Mouse (Mus musculus) limb, embryonic 11.5 days (tissue): ENCODE measurements around the gene Ccdc30. TPM values are rescaled to one million over a fixed set of nuclear protein-coding genes. Genes with fewer than 3 reads are reported as not detected.

ENCODE experiments used
- ATAC-seq: fragments of 200-750 bp; cut with Nextera tagmentation; 2 replicates; pipeline ENCODE4 v1.8.0; 2017; ENCODE audit warnings: low read depth; ENCODE audit not compliant: insufficient number of reproducible peaks, low FRiP score, low TSS enrichment
- DNase-seq: peaks from one replicate; pipeline ENCODE4 v3.0.0-alpha.2; 2015; ENCODE audit warnings: low spot score
- H3K27ac ChIP-seq: fragments of 300-500 bp; sonication (generic); replicated peaks from 2 replicates; pipeline ENCODE4 v1.5.1; 2014; ENCODE audit warnings: low read depth, mild to moderate bottlenecking, low read length
- H3K27me3 ChIP-seq: fragments of 300-500 bp; sonication (generic); 2 replicates; pipeline ENCODE4 v1.6.1; 2014; ENCODE audit warnings: mild to moderate bottlenecking, low read length, mixed read lengths; ENCODE audit not compliant: control insufficient read depth, insufficient read depth
- H3K36me3 ChIP-seq: fragments of 300-500 bp; sonication (generic); 2 replicates; pipeline ENCODE4 v1.6.1; 2014; ENCODE audit warnings: mild to moderate bottlenecking, low read length, moderate library complexity, mixed read lengths; ENCODE audit not compliant: control insufficient read depth, insufficient read depth
- H3K4me1 ChIP-seq: fragments of 300-500 bp; sonication (generic); 2 replicates; pipeline ENCODE4 v1.6.1; 2014; ENCODE audit warnings: low read length, mixed read lengths; ENCODE audit not compliant: control insufficient read depth, insufficient read depth
- H3K4me2 ChIP-seq: fragments of 300-500 bp; sonication (generic); 2 replicates; pipeline ENCODE4 v1.6.1; 2014; ENCODE audit warnings: low read depth, mild to moderate bottlenecking, moderate library complexity; ENCODE audit not compliant: severe bottlenecking
- H3K4me3 ChIP-seq: fragments of 300-500 bp; sonication (generic); 2 replicates; pipeline ENCODE4 v1.5.1; 2014; ENCODE audit warnings: low read depth, low read length
- H3K9ac ChIP-seq: fragments of 300-500 bp; sonication (generic); 2 replicates; pipeline ENCODE4 v1.6.1; 2014; ENCODE audit warnings: mild to moderate bottlenecking, low read length
- H3K9me3 ChIP-seq: fragments of 300-500 bp; sonication (generic); 2 replicates; pipeline ENCODE4 v1.6.1; 2016; ENCODE audit warnings: low read length; ENCODE audit not compliant: control insufficient read depth
- WGBS: fragments of 180-500 bp; shearing (Covaris S2); extraction: QIAGEN DNeasy Blood & Tissue Kit; methylation state at CpG from one replicate; pipeline ENCODE4 v1.1.7; 2014; 5-methylcytosine and 5-hydroxymethylcytosine counted together
- polyA plus RNA-seq: library from polyadenylated mRNA; unstranded; fragments of >200 nt; fragmentation: Nextera tagmentation; extraction: Ambion mirVana; gene quantifications from 2 replicates; pipeline ENCODE4 v1.2.1, GENCODE M21; 2014

The Ccdc30 gene
- polyA plus RNA-seq, 1 experiment from 2014 or later, result 7.3 TPM

DNA sequence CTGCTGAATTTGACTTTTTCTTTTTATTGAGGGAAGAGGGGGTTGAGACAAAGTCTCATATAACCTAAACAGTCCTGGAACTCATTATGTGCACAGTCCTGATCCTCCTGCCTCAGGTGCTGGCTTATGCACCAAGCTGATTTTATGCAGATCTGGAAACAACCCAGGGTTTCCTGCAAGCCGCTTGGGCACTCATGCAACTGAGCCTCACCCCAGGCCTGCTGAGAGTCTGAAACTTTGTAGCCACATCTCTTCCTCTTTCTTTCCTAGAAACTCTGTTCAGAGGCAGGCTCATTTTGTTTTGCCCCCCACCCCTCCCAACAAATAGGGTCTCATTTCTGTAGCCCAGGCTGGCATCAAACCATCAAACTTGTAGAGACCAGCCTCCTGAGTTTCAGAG lies 101.6 kb downstream of the Ccdc30 start:
- H3K9ac ChIP-seq, result no peak overlapping the region
- 97% methylated on average over 1 of the region's 1 CpGs for WGBS
- DNase-seq (no peak), ATAC-seq (no peak)
- no peaks in the 10 kb centered on the region for H3K4me1 ChIP-seq
- no peaks in the 10 kb centered on the region for H3K9me3 ChIP-seq
- no peak overlapping the region for H3K4me3 ChIP-seq
- H3K36me3 ChIP-seq, result peaks cover 12% of the 10 kb centered on the region; the same call in 1 of the 2 replicates
- no peaks in the 10 kb centered on the region for H3K27me3 ChIP-seq
- no peak overlapping the region for H3K4me2 ChIP-seq
- H3K27ac ChIP-seq, result no peak overlapping the region

DNA sequence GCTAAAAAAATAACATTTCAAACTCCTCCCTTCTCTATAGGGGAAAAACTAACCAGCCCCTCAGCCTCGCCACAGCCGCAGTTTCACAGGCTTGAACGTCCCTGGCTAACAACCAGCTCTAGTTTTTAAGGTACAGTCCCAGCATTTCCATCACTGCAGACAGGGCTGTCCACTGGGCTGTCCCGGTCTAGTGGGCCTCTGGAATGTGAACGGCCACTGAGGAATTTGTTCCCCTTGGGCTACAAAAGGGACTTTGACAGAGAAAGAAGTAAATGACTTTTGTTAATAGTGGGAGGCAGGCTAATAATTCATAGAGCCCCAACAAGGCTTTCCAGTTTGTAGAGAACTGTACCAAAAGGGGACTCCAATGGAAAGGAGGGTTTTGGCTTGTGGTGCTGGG lies 109.9 kb downstream of the Ccdc30 start:
- no peak for DNase-seq
- Histone ChIP-seq H3K4me1 (no peaks in the 10 kb centered on the region), H3K36me3 (peaks cover 5% of the 10 kb centered on the region; the same call in 1 of the 2 replicates)

DNA sequence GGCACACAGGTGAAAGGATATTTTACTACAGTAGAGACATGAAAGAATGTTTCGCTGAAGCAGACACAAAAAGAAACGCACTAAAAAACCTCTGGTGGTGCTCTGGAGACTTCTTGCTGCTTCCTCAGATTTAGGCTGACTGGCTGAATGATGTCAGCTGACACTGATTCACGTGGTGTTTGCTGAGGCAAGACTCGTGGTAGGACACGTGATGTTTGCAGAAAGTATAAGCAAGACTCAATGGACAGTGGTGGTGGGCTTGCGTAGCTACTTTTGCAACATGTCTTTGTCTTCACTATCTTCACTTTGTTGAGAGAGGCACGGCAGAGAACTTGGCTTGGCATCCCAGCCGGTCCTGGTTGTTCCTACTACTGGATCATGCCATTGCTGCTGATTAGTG lies 112.0 kb downstream of the Ccdc30 start:
- no peak for DNase-seq
- 93% methylated on average over 8 of the region's 8 CpGs for WGBS
- H3K9me3 ChIP-seq, result no peaks in the 10 kb centered on the region
- no peak overlapping the region for H3K27ac ChIP-seq
- H3K27me3 ChIP-seq, result no peaks in the 10 kb centered on the region
- no peak overlapping the region for H3K4me3 ChIP-seq
- no peaks in the 10 kb centered on the region for H3K36me3 ChIP-seq
- no peak for ATAC-seq
- H3K9ac ChIP-seq, result no peak overlapping the region
- no peak overlapping the region for H3K4me2 ChIP-seq
- no peaks in the 10 kb centered on the region for H3K4me1 ChIP-seq

More for the DNA sequence above, 109.9 kb downstream of the Ccdc30 start:
- ATAC-seq, result no peak; the same call in 1 of the 2 replicates
- 82% methylated on average over 5 of the region's 5 CpGs for WGBS
- H3K27me3 ChIP-seq, result no peaks in the 10 kb centered on the region
- no peak overlapping the region for H3K4me3 ChIP-seq
- no peak overlapping the region for H3K27ac ChIP-seq
- no peaks in the 10 kb centered on the region for H3K9me3 ChIP-seq
- no peak overlapping the region for H3K4me2 ChIP-seq
- H3K9ac ChIP-seq, result no peak overlapping the region

DNA sequence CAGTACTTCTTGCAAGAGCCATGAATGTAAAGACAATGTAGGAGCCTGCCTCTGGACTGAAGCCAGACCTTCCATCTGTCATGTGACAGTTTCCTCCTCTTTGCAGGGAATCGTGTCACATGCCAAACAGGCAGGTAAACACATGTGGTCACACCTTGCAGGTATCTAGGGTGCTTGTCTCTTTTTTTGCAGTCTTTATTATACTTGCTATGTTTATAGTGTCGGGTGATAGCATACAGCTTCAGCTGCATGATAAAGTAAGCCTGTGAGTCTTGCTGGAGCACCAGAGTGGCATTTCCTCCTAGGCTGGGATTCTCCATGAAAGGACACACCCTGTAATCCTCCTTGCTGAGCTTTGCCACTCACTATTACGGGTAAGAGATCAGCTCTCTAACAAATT lies 113.5 kb downstream of the Ccdc30 start:
- Histone ChIP-seq H3K27me3 (no peaks in the 10 kb centered on the region), H3K9ac (no peak overlapping the region), H3K4me3 (no peak overlapping the region), H3K27ac (no peak overlapping the region), H3K9me3 (no peaks in the 10 kb centered on the region), H3K4me1 (no peaks in the 10 kb centered on the region), H3K36me3 (no peaks in the 10 kb centered on the region), H3K4me2 (no peak overlapping the region)
- DNase-seq, result no peak
- WGBS, result 90% methylated on average over 3 of the region's 3 CpGs
- ATAC-seq, result no peak

DNA sequence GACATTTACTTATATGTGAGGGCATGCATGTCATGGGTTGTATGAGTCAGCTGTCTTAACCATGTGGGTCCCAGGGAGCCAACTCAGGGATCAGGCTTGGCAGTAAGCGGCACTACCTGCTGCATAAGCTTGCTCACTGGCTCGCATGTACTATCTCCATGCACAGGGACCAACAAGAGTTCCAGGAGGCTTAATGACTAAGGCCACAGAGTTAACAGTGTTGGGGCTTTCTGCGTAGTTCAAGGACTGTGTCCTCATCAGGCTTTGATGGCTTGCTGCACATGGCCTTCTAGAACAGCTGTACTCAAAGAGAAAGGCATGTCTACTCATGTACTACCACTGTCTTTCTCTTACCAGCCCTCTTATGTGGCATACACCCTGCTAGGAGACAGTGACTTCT lies 114.6 kb downstream of the Ccdc30 start:
- no peak for DNase-seq
- H3K36me3 ChIP-seq, result no peaks in the 10 kb centered on the region
- H3K4me3 ChIP-seq, result no peak overlapping the region
- WGBS, result 96% methylated on average over 3 of the region's 3 CpGs
- no peak overlapping the region for H3K27ac ChIP-seq
- no peak overlapping the region for H3K4me2 ChIP-seq
- H3K9me3 ChIP-seq, result no peaks in the 10 kb centered on the region
- H3K4me1 ChIP-seq, result no peaks in the 10 kb centered on the region
- no peaks in the 10 kb centered on the region for H3K27me3 ChIP-seq
- ATAC-seq, result no peak
- H3K9ac ChIP-seq, result no peak overlapping the region

DNA sequence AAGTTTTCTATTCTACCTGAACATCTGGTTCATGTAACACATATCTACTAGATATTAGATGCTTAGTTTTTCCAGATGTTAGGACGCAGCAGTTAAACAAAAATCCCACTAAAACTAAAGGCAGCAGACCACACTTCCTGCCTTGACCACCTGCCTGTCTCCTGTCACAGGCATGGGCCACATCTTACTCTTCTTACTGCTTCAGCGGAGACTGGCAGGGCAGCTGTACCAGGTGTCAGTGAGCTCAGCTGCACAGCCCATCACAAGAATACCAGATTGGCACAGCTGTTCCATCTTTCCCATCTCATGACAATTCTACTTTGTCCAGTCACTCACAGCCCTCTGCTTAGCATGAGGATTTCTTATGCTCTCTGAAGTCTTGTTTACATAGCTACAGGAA lies 118.0 kb downstream of the Ccdc30 start:
- DNase-seq, result no peak
- ATAC-seq, result no peak
- WGBS, result 66% methylated on average over 2 of the region's 2 CpGs
- no peak overlapping the region for H3K27ac ChIP-seq
- no peaks in the 10 kb centered on the region for H3K9me3 ChIP-seq
- H3K27me3 ChIP-seq, result no peaks in the 10 kb centered on the region
- H3K4me3 ChIP-seq, result no peak overlapping the region
- H3K36me3 ChIP-seq, result no peaks in the 10 kb centered on the region
- no peak overlapping the region for H3K4me2 ChIP-seq
- H3K9ac ChIP-seq, result no peak overlapping the region
- no peaks in the 10 kb centered on the region for H3K4me1 ChIP-seq

DNA sequence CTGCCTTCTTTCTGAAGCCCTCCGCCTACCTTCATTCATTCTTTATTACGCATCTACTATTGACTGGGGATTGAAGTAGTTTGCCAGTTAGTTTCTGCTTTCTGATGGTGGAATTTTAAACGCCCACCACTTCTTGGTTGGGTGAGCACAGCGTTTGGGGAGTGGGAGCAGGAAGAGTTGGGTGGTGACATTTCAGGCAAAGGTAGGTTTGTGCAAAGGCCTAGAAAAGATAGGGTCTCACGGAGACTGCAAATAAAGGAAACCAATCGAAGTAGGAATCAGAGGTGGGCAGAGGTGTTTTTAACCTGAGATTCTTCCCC lies 120.2 kb downstream of the Ccdc30 start:
- H3K4me1 ChIP-seq, result 0 out of 2 replicates have a peak, but pooled peaks cover 2% of the 10 kb centered on the region

DNA sequence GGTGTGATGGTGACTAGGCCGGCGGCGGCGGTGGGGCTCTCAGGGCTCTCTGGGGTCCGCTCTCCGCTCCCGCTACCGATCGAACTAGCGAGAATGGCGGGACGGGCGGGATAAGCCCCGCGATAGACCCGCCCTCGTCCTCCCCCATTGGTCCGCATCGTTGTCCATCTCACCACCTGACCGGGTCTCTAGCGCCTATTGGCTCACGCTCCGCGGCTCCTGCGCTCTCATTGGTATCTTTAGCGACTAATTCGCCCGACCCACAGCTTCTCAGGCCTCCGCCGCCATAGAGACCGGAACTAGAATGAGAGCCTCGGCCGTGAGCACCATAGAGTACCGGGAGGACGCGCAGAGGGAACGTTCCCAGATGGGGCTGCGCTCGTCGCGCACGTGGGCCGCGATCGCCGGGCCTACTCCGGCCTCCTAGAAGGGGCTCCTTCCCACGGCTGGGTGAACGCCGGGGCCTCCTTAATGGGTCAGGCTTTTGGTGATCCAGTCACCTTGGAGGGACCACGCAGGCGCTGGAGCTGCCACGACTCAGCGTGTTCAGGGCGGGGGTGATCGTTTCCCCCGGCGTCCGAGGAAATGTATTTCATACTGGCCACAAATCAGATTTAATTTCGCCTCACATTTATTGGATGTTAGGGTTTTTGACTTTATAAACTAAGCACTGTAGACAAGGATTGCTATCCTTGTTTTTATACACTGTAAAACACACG lies 120.7 kb downstream of the Ccdc30 start, which contains the start of gene Ybx1:
TSS of gene Ybx1 (minus strand) at position 190 of the 719 bp plus-strand sequence.
- no peaks in the 10 kb centered on the region for H3K36me3 ChIP-seq
- peak within 1 kb of the TSS; percentile 77 for H3K4me3 ChIP-seq
- 0 out of 2 replicates have a peak, but pooled peaks cover 2% of the 10 kb centered on the region for H3K4me1 ChIP-seq
- peak within 1 kb of the TSS; percentile 73 for H3K4me2 ChIP-seq
- no peaks in the 10 kb centered on the region for H3K9me3 ChIP-seq
- ATAC-seq (peak; percentile 99), DNase-seq (peak; percentile 99)
- H3K9ac ChIP-seq, result peak within 1 kb of the TSS; percentile 95
- peak within 1 kb of the TSS; percentile 75 for H3K27ac ChIP-seq
- H3K27me3 ChIP-seq, result no peaks in the 10 kb centered on the region
- 2% methylated on average over 55 of the region's 61 CpGs for WGBS

More for the DNA sequence above, 120.2 kb downstream of the Ccdc30 start:
- Histone ChIP-seq H3K27ac (no peak overlapping the region), H3K9ac (peak overlapping the region; percentile 83), H3K4me3 (peak overlapping the region; percentile 77), H3K36me3 (no peaks in the 10 kb centered on the region), H3K9me3 (no peaks in the 10 kb centered on the region), H3K4me2 (peak overlapping the region; percentile 46), H3K27me3 (no peaks in the 10 kb centered on the region)
- 11% methylated on average over 6 of the region's 6 CpGs for WGBS
- ATAC-seq (no peak), DNase-seq (no peak)
